Mouse (Mus musculus) lung, embryonic 14.5 days (tissue): ENCODE results near the gene Nsl1. TPM values are rescaled to one million over a fixed set of nuclear protein-coding genes. Genes with fewer than 3 reads are reported as not detected.
"Not testable (repeated sequence)": the region's sequence is repeated elsewhere in the genome, so short reads cannot be mapped to it uniquely, and the experiment has no call there.

Source experiments
- ATAC-seq: fragments of 200-750 bp; cut with Nextera tagmentation; 2 replicates; pipeline ENCODE4 v1.8.0; 2017; ENCODE audit warnings: mild to moderate bottlenecking, moderate TSS enrichment, moderate library complexity; ENCODE audit not compliant: insufficient read depth
- DNase-seq: peaks from one replicate; pipeline ENCODE4 v3.0.0-alpha.2; 2015
- H3K27ac ChIP-seq: fragments of 300-500 bp; sonication (generic); 2 replicates; pipeline ENCODE4 v1.5.1; 2014; ENCODE audit warnings: low read depth, mild to moderate bottlenecking, moderate library complexity
- H3K27me3 ChIP-seq: fragments of 300-500 bp; sonication (generic); 2 replicates; pipeline ENCODE4 v1.6.1; 2014; ENCODE audit warnings: low read length, control low read depth; ENCODE audit not compliant: insufficient read depth
- H3K36me3 ChIP-seq: fragments of 300-500 bp; sonication (generic); 2 replicates; pipeline ENCODE4 v1.6.1; 2014; ENCODE audit warnings: control low read depth; ENCODE audit not compliant: insufficient read depth
- H3K4me1 ChIP-seq: fragments of 300-500 bp; sonication (generic); 2 replicates; pipeline ENCODE4 v1.6.1; 2014; ENCODE audit warnings: antibody characterized with exemption, control low read depth; ENCODE audit not compliant: insufficient read depth
- H3K4me2 ChIP-seq: fragments of 300-500 bp; sonication (generic); 2 replicates; pipeline ENCODE4 v1.6.1; 2014; ENCODE audit warnings: mild to moderate bottlenecking
- H3K4me3 ChIP-seq: fragments of 300-500 bp; sonication (generic); 2 replicates; pipeline ENCODE4 v1.5.1; 2014; ENCODE audit warnings: low read depth, low read length
- H3K9ac ChIP-seq: fragments of 300-500 bp; sonication (generic); 2 replicates; pipeline ENCODE4 v1.6.1; 2014
- H3K9me3 ChIP-seq: fragments of 300-500 bp; sonication (generic); 2 replicates; pipeline ENCODE4 v1.6.1; 2016; ENCODE audit warnings: low read depth, low read length, control low read depth
- CTCF ChIP-seq: IDR thresholded peaks from 2 replicates; pipeline ENCODE4 v1.5.1; 2016; ENCODE audit warnings: antibody characterized with exemption, low read depth
- WGBS: fragments of 180-500 bp; shearing (Covaris S2); extraction: QIAGEN DNeasy Blood & Tissue Kit; methylation state at CpG from one replicate; pipeline ENCODE4 v1.1.7; 2014; 5-methylcytosine and 5-hydroxymethylcytosine counted together
- polyA plus RNA-seq: library from polyadenylated mRNA; unstranded; fragments of >200 nt; fragmentation: Nextera tagmentation; extraction: Ambion mirVana; gene quantifications from 2 replicates; pipeline ENCODE4 v1.2.1, GENCODE M21; 2014

Nsl1 gene
- polyA plus RNA-seq, result 30.1 and 30.5 TPM in 2 replicates

- Histone ChIP-seq H3K4me3 (peak within 1 kb of the TSS; percentile 89), H3K36me3 (peaks cover 23% of the 10 kb centered on the region), H3K4me1 (peaks cover 4% of the 10 kb centered on the region; the same call in 1 of the 2 replicates), H3K9ac (peak within 1 kb of the TSS; percentile 83), H3K27ac (peak within 1 kb of the TSS; percentile 54), H3K4me2 (peak within 1 kb of the TSS; percentile 66), H3K9me3 (no peaks in the 10 kb centered on the region), H3K27me3 (no peaks in the 10 kb centered on the region)
- WGBS, result under 1% methylated on average over 56 of the region's 56 CpGs
- peak; percentile 37; the same call in 1 of the 2 replicates for TF ChIP-seq CTCF
- DNase-seq, result peak; percentile 95
- peak; percentile 92 for ATAC-seq
These were observed at the start of gene Nsl1, which contains the start of gene Tatdn3 for GRCm38 (mm10) chr1:191062781-191063485. Gene Nsl1 (plus strand): TSS chr1:191063012. Gene Tatdn3 (minus strand): TSS chr1:191062932.

- Histone ChIP-seq H3K4me2 (no peak overlapping the region), H3K36me3 (peaks cover 41% of the 10 kb centered on the region; the same call in 1 of the 2 replicates), H3K4me3 (no peak overlapping the region), H3K9ac (no peak overlapping the region), H3K9me3 (no peaks in the 10 kb centered on the region), H3K27ac (no peak overlapping the region), H3K4me1 (no peaks in the 10 kb centered on the region), H3K27me3 (no peaks in the 10 kb centered on the region)
- DNase-seq (no peak), ATAC-seq (no peak)
- no peak for TF ChIP-seq CTCF
- WGBS, result 93% methylated on average over 3 of the region's 3 CpGs
These were observed 48.5 kb upstream of the Nsl1 start for GRCm38 (mm10) chr1:191014271-191014670.

- H3K4me2 ChIP-seq, result no peak overlapping the region
- no peak overlapping the region for H3K9ac ChIP-seq
- no peak overlapping the region for H3K27ac ChIP-seq
- H3K27me3 ChIP-seq, result no peaks in the 10 kb centered on the region
- peaks cover 2% of the 10 kb centered on the region for H3K4me1 ChIP-seq
- 90% methylated on average over 5 of the region's 5 CpGs for WGBS
- H3K4me3 ChIP-seq, result no peak overlapping the region
- 0 out of 2 replicates have a peak, but pooled peaks cover 13% of the 10 kb centered on the region for H3K36me3 ChIP-seq
- ATAC-seq, result no peak
- TF ChIP-seq CTCF, result no peak
- H3K9me3 ChIP-seq, result no peaks in the 10 kb centered on the region
- DNase-seq, result no peak
These were observed 43.0 kb upstream of the Nsl1 start for GRCm38 (mm10) chr1:191019803-191020202.

- Histone ChIP-seq H3K27me3 (no peaks in the 10 kb centered on the region), H3K36me3 (0 out of 2 replicates have a peak, but pooled peaks cover 7% of the 10 kb centered on the region), H3K27ac (no peak overlapping the region), H3K4me1 (peaks cover 8% of the 10 kb centered on the region), H3K9ac (no peak overlapping the region), H3K4me2 (no peak overlapping the region), H3K9me3 (no peaks in the 10 kb centered on the region), H3K4me3 (no peak overlapping the region)
- DNase-seq (no peak), ATAC-seq (no peak)
- no peak for TF ChIP-seq CTCF
- whole genome bisulfite sequencing, result 85% methylated on average over 3 of the region's 3 CpGs
These were observed 42.4 kb upstream of the Nsl1 start for GRCm38 (mm10) chr1:191020217-191020924.

GRCm38 (mm10) chr1:191021016-191021415 lies 41.8 kb upstream of the Nsl1 start:
- no peak overlapping the region for H3K27ac ChIP-seq
- H3K36me3 ChIP-seq, result 0 out of 2 replicates have a peak, but pooled peaks cover 7% of the 10 kb centered on the region
- H3K4me2 ChIP-seq, result no peak overlapping the region
- H3K27me3 ChIP-seq, result no peaks in the 10 kb centered on the region
- 88% methylated on average over 7 of the region's 7 CpGs for WGBS
- H3K9me3 ChIP-seq, result no peaks in the 10 kb centered on the region
- DNase-seq, result no peak
- ATAC-seq, result no peak
- TF ChIP-seq CTCF, result no peak
- no peak overlapping the region for H3K4me3 ChIP-seq
- H3K9ac ChIP-seq, result no peak overlapping the region
- H3K4me1 ChIP-seq, result peaks cover 8% of the 10 kb centered on the region

GRCm38 (mm10) chr1:191023140-191023539 lies 39.7 kb upstream of the Nsl1 start:
- 70% methylated on average over 2 of the region's 2 CpGs for WGBS

GRCm38 (mm10) chr1:191023806-191024205 lies 39.0 kb upstream of the Nsl1 start:
- not testable (repeated sequence) for H3K4me2 ChIP-seq, H3K27me3 ChIP-seq, H3K4me1 ChIP-seq, H3K36me3 ChIP-seq, H3K9ac ChIP-seq, H3K9me3 ChIP-seq, ATAC-seq, H3K27ac ChIP-seq, DNase-seq, H3K4me3 ChIP-seq
- WGBS, result 89% methylated on average over 5 of the region's 6 CpGs

More at GRCm38 (mm10) chr1:191023140-191023539, 39.7 kb upstream of the Nsl1 start:
- no peak for ATAC-seq
- peak; percentile 11 for DNase-seq
- Histone ChIP-seq H3K9me3 (no peaks in the 10 kb centered on the region), H3K36me3 (0 out of 2 replicates have a peak, but pooled peaks cover 7% of the 10 kb centered on the region), H3K4me3 (no peak overlapping the region), H3K4me2 (no peak overlapping the region), H3K4me1 (peaks cover 8% of the 10 kb centered on the region), H3K9ac (no peak overlapping the region), H3K27me3 (no peaks in the 10 kb centered on the region), H3K27ac (no peak overlapping the region)
- TF ChIP-seq CTCF, result no peak
